Mouse (Mus musculus) embryonic facial prominence, embryonic 11.5 days (tissue): ENCODE data around the gene Cox8a. TPM values are rescaled to one million over a fixed set of nuclear protein-coding genes. Genes with fewer than 3 reads are reported as not detected.

ENCODE experiments used
- ATAC-seq: fragments of 200-750 bp; cut with Nextera tagmentation; replicated peaks from 2 replicates; pipeline ENCODE4 v1.8.0; 2017; ENCODE audit warnings: low read depth; ENCODE audit not compliant: insufficient number of reproducible peaks, low FRiP score, low TSS enrichment
- DNase-seq: peaks from one replicate; pipeline ENCODE4 v3.0.0-alpha.2; 2015; ENCODE audit warnings: low spot score
- H3K27ac ChIP-seq: fragments of 300-500 bp; sonication (generic); replicated peaks from 2 replicates; pipeline ENCODE4 v1.5.1; 2014; ENCODE audit warnings: mild to moderate bottlenecking, low read depth, low read length, control low read depth
- H3K27me3 ChIP-seq: fragments of 300-500 bp; sonication (generic); 2 replicates; pipeline ENCODE4 v1.6.1; 2014; ENCODE audit warnings: mild to moderate bottlenecking, low read length, moderate library complexity, mixed read lengths; ENCODE audit not compliant: control insufficient read depth, insufficient read depth
- H3K36me3 ChIP-seq: fragments of 300-500 bp; sonication (generic); replicated peaks from 2 replicates; pipeline ENCODE4 v1.6.1; 2014; ENCODE audit warnings: low read depth, mild to moderate bottlenecking, low read length, moderate library complexity, mixed read lengths; ENCODE audit not compliant: control insufficient read depth, insufficient read depth
- H3K4me1 ChIP-seq: fragments of 300-500 bp; sonication (generic); 2 replicates; pipeline ENCODE4 v1.6.1; 2014; ENCODE audit warnings: low read length, mixed read lengths; ENCODE audit not compliant: control insufficient read depth, insufficient read depth
- H3K4me2 ChIP-seq: fragments of 300-500 bp; sonication (generic); 2 replicates; pipeline ENCODE4 v1.6.1; 2014; ENCODE audit warnings: low read depth, mild to moderate bottlenecking, control low read depth, low read length, moderate library complexity
- H3K4me3 ChIP-seq: fragments of 300-500 bp; sonication (generic); 2 replicates; pipeline ENCODE4 v1.5.1; 2014; ENCODE audit warnings: low read depth, low read length, control low read depth
- H3K9ac ChIP-seq: fragments of 300-500 bp; sonication (generic); replicated peaks from 2 replicates; pipeline ENCODE4 v1.6.1; 2014; ENCODE audit warnings: mild to moderate bottlenecking, control low read depth, low read length
- H3K9me3 ChIP-seq: fragments of 300-500 bp; sonication (generic); replicated peaks from 2 replicates; pipeline ENCODE4 v1.6.1; 2016; ENCODE audit warnings: mild to moderate bottlenecking, low read length, inconsistent platforms, mixed read lengths; ENCODE audit not compliant: control insufficient read depth
- WGBS: fragments of 180-500 bp; shearing (Covaris S2); extraction: QIAGEN DNeasy Blood & Tissue Kit; methylation state at CpG from one replicate; pipeline ENCODE4 v1.1.7; 2014; 5-methylcytosine and 5-hydroxymethylcytosine counted together
- polyA plus RNA-seq: library from polyadenylated mRNA; unstranded; fragments of >200 nt; fragmentation: Nextera tagmentation; extraction: Ambion mirVana; gene quantifications from 2 replicates; pipeline ENCODE4 v1.2.1, GENCODE M21; 2014

Cox8a gene
- polyA plus RNA-seq, 1 experiment from 2014 or later: 741 TPM

DNA sequence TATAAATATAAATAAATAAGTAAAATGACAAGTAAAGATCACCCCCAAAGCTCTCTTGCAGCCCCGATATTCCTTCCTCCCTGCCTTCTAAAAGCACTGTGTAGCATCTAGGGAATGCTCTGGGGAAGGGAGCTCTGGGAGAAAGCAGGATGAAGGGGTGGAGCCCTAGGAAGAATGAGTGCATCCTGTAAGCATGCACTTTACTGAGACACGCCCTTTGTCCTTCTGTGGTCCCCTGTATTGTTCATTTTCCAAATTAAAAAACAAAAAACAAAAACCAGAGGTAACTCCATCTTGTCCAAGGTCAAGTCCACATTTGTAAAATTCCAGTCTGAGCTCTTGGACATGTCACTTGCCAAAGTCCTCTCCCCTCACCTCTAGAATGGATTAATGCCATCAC lies 12.5 kb downstream of the Cox8a start:
- H3K27ac ChIP-seq: no peak overlapping the region

DNA sequence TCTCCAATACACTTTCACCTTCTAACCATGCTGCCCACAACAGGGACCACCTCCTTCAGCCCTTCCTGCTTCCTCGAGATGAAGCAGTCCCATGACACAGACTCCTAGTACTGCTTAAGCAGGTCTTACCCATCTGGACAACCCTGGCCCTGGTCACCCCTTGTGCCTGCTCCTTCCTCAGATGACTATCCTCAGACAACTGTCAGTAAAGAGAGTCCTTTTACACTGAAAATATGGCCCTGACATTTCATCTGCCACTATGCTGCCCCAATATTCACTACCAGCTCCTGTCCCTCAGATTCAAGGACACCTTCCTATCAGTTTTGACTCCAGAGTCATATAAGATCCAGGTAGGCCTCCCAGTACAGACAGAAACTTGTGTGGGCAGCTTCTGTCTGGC lies 17.0 kb downstream of the Cox8a start:
- no peak for ATAC-seq
- Histone ChIP-seq H3K9ac (no peak overlapping the region), H3K27me3 (no peaks in the 10 kb centered on the region), H3K4me3 (no peak overlapping the region), H3K4me2 (no peak overlapping the region), H3K36me3 (peaks cover 10% of the 10 kb centered on the region), H3K9me3 (no peaks in the 10 kb centered on the region), H3K4me1 (no peaks in the 10 kb centered on the region), H3K27ac (no peak overlapping the region)
- 64% methylated on average over 1 of the region's 1 CpGs for WGBS
- no peak for DNase-seq

More for the DNA sequence above, 12.5 kb downstream of the Cox8a start:
- Histone ChIP-seq H3K9me3 (no peaks in the 10 kb centered on the region), H3K4me1 (no peaks in the 10 kb centered on the region), H3K9ac (peak overlapping the region; percentile 80), H3K27me3 (no peaks in the 10 kb centered on the region), H3K36me3 (peaks cover under 1% of the 10 kb centered on the region; the same call in 1 of the 2 replicates), H3K4me2 (peak overlapping the region; percentile 68), H3K4me3 (peak overlapping the region; percentile 83)
- DNase-seq (no peak), ATAC-seq (no peak)
- WGBS: 69% methylated on average over 2 of the region's 2 CpGs

DNA sequence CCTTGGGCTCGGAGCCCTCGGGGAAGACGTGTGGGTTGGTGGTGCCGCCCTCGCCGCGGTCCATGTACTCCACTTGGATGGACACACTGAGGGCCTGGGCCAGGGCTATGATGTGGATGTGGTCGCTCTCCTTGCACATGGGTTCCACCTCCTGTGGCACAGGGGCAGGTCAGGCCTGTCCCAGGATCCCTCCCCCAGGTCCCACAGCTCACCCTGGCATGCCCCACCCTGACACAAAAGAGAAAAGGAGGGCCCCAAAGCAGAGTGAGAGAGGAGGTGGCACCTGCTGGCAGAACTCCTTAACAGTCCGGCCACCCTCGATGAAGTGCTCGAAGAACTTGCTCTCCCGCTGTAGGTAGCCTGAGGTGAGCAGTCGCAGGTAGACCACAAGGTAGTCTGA lies 18.3 kb downstream of the Cox8a start:
- Histone ChIP-seq H3K27ac (no peak overlapping the region), H3K27me3 (no peaks in the 10 kb centered on the region), H3K9ac (no peak overlapping the region), H3K36me3 (peaks cover 10% of the 10 kb centered on the region), H3K4me2 (no peak overlapping the region), H3K9me3 (no peaks in the 10 kb centered on the region), H3K4me1 (no peaks in the 10 kb centered on the region), H3K4me3 (no peak overlapping the region)
- ATAC-seq: no peak
- no peak for DNase-seq
- 92% methylated on average over 13 of the region's 13 CpGs for WGBS

DNA sequence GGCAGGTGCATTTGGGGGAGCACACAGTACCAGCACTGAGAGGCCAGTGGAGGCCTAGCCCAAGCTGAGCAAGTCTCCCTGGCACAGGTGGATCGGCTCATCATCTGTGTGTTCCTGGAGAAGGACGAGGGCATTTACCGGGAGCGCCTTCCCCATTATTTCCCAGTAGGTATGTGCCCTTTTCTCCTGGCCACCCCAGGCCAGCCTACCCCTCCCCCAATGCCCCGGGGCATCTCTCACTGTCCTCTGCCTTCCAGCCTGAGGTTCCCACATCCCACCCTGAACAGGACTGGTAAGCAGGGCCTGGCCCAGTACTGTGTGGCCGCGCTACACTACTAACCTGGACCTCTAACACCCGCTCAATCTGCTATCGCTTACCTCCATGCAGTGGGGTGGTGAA lies 20.0 kb downstream of the Cox8a start:
- H3K4me2 ChIP-seq: no peak overlapping the region
- DNase-seq (no peak), ATAC-seq (no peak)
- H3K9me3 ChIP-seq: no peaks in the 10 kb centered on the region
- 86% methylated on average over 9 of the region's 9 CpGs for WGBS
- no peaks in the 10 kb centered on the region for H3K4me1 ChIP-seq
- H3K9ac ChIP-seq: no peak overlapping the region
- no peak overlapping the region for H3K4me3 ChIP-seq
- H3K36me3 ChIP-seq: peaks cover 10% of the 10 kb centered on the region
- no peak overlapping the region for H3K27ac ChIP-seq
- no peaks in the 10 kb centered on the region for H3K27me3 ChIP-seq

DNA sequence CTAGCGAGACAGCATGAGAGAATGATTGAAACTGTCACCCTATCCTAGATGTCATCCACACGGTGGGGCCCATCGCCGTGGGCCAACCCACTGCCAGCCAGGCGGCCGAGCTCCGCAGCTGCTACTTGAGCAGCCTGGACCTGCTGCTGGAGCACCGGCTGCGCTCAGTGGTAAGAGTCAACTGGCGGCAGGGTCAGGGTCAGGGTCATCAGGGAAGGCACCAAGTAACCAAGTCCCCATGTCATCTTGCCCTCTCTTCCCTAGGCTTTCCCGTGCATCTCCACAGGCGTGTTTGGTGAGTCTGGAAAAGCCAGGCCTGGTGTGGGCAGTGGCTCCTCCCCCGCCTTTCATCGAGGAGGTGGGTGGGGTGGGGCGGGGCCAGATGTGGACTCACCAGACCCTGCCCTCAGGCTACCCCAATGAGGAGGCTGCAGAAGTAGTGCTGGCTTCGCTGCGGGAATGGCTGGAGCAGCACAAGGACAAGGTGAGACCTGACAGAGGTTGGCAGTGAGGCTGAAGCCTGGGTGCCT lies 20.6 kb downstream of the Cox8a start:
- H3K4me3 ChIP-seq: no peak overlapping the region
- peak; percentile 72 for DNase-seq
- H3K4me1 ChIP-seq: no peaks in the 10 kb centered on the region
- no peaks in the 10 kb centered on the region for H3K9me3 ChIP-seq
- no peak overlapping the region for H3K9ac ChIP-seq
- peak; percentile 39; the same call in 1 of the 2 replicates for ATAC-seq
- peaks cover 10% of the 10 kb centered on the region for H3K36me3 ChIP-seq
- H3K27me3 ChIP-seq: no peaks in the 10 kb centered on the region
- no peak overlapping the region for H3K4me2 ChIP-seq
- no peak overlapping the region for H3K27ac ChIP-seq
- WGBS: 9% methylated on average over 17 of the region's 17 CpGs

DNA sequence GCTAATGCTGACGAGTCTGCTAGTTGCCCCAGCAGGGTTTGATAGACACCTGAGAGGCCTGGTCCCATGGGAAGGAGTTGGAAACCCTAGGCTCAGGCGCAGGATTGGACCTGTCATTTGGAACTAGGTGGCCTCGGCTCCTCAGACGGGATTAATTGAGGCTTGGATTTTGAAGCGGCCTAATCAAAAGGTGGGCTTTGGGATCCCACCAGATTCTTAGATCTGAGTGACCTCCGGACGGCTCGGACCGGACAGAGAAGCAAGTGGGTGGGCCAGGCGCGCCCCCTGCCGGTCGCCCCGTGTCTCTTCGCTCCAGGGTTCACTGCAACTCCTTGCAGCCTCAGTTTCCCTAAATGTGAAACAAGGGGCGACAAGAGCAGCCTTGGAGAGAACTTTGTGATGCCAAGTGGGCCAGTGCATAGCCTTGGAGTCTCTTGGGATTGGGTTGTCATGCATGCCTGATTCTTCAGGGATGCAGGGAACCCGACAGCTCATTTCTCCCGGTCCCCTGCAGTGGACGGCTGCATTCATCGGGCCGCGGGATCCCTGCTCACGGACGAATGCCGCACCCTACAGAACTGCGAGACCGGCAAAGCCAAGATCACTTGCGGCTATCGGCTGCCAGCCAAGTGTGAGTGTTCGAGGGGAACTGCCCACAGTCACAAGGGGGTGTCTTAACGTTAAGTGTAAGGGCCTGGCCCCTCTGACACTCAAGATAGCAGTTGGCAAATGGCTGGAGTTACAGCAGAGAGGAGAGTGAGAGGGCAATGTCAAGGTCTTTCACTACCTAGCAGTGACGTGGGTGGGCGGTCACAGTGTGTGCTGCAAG lies 21.3 kb downstream of the Cox8a start:
- Histone ChIP-seq H3K9ac (no peak overlapping the region), H3K4me1 (no peaks in the 10 kb centered on the region), H3K4me2 (no peak overlapping the region), H3K36me3 (peaks cover 10% of the 10 kb centered on the region), H3K4me3 (no peak overlapping the region), H3K27me3 (no peaks in the 10 kb centered on the region), H3K9me3 (no peaks in the 10 kb centered on the region), H3K27ac (no peak overlapping the region)
- DNase-seq (peak; percentile 67), ATAC-seq (peak; percentile 7)
- 16% methylated on average over 33 of the region's 33 CpGs for WGBS

DNA sequence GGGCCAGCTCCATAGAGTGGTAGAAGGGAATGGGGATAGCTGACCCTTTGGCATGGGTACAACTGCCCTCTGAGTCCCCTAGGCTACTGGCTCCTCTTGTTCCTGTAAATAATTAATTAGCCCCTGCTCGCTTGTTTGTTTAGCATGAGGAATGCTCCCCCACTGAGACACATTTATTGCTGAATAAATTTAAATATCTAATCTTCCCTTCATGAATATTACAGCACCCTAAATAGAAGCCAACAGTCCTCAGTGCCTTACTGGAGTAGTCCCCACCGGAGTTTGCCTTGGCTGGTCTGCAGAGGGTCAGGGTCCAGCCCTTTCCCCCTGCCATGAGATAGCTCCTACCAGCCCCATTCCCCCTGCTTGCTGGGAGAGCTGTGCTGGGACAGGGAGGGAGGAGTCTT lies 24.9 kb downstream of the Cox8a start:
- no peaks in the 10 kb centered on the region for H3K4me1 ChIP-seq
- no peak overlapping the region for H3K27ac ChIP-seq
- DNase-seq (no peak), ATAC-seq (no peak)
- no peak overlapping the region for H3K4me2 ChIP-seq
- H3K9ac ChIP-seq: no peak overlapping the region
- H3K27me3 ChIP-seq: no peaks in the 10 kb centered on the region
- no peaks in the 10 kb centered on the region for H3K9me3 ChIP-seq
- WGBS: 60% methylated on average over 2 of the region's 2 CpGs
- no peak overlapping the region for H3K4me3 ChIP-seq
- no peaks in the 10 kb centered on the region for H3K36me3 ChIP-seq

DNA sequence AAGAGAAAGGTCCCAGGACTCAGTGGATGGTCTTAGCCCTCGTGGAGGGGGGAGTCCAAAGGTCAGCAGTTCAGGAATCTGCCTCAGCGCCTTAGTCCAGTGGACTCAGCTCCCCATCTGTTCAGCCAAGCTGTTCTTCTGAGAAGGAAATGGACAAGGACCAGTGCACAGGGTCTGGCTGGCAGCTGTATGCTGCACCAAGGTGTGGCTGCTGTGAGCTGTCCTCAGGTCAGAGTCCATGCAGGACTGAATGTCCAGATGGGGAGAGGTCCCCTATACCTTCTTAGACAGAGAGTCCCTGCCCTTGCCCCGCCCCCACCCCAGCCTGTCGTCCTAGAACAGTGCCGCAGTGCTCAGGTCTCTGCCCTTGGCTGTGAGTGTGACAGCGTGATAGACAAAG lies 25.8 kb downstream of the Cox8a start:
- Histone ChIP-seq H3K27ac (no peak overlapping the region), H3K4me3 (no peak overlapping the region), H3K9ac (no peak overlapping the region), H3K9me3 (no peaks in the 10 kb centered on the region), H3K36me3 (no peaks in the 10 kb centered on the region), H3K4me2 (no peak overlapping the region), H3K4me1 (no peaks in the 10 kb centered on the region), H3K27me3 (no peaks in the 10 kb centered on the region)
- WGBS: 42% methylated on average over 6 of the region's 6 CpGs
- DNase-seq (no peak), ATAC-seq (0 out of 2 replicates have a peak, but pooled peaks have one; percentile 16)
